Mouse (Mus musculus): ENCODE data around the gene Mis18a. TPM values are rescaled to one million over a fixed set of nuclear protein-coding genes. Genes with fewer than 3 reads are reported as not detected.

Gene Mis18a
- polyA plus RNA-seq, 1 experiment, result 20.3 TPM

- no peaks in the 10 kb centered on the region for H3K36me3 ChIP-seq (ENCODE audit: control insufficient read depth, insufficient read depth, low read length)
- no peak overlapping the region for H3K4me3 ChIP-seq (ENCODE audit: low read depth, low read length)
- 83% methylated on average over 15 of the region's 15 CpGs for WGBS
- H3K27ac ChIP-seq (ENCODE audit: insufficient read depth, low read depth, low read length), result no peak overlapping the region
- TF ChIP-seq POLR2A (IDR thresholded peaks at IDR 0.05; ENCODE audit: low read depth, low read length) (no peak), CTCF (IDR thresholded peaks at IDR 0.05; ENCODE audit: extremely low read depth, insufficient read length, insufficient replicate concordance, low read depth, low read length) (no peak)
- H3K4me1 ChIP-seq (ENCODE audit: control insufficient read depth, insufficient read depth, insufficient read length, low read length), result no peaks in the 10 kb centered on the region
- H3K27me3 ChIP-seq (ENCODE audit: control insufficient read depth, insufficient read depth, low read length), result no peaks in the 10 kb centered on the region
These were observed 34.4 kb downstream of the Mis18a start for GRCm38 (mm10) chr16:90692704-90693385.

- no peaks in the 10 kb centered on the region for H3K36me3 ChIP-seq (ENCODE audit: control insufficient read depth, insufficient read depth, low read length)
- no peak overlapping the region for H3K27ac ChIP-seq (ENCODE audit: insufficient read depth, low read depth, low read length)
- no peaks in the 10 kb centered on the region for H3K27me3 ChIP-seq (ENCODE audit: control insufficient read depth, insufficient read depth, low read length)
- TF ChIP-seq CTCF (IDR thresholded peaks at IDR 0.05; ENCODE audit: extremely low read depth, insufficient read length, insufficient replicate concordance, low read depth, low read length) (no peak), POLR2A (IDR thresholded peaks at IDR 0.05; ENCODE audit: low read depth, low read length) (no peak)
- WGBS, result 62% methylated on average over 12 of the region's 12 CpGs
- H3K4me3 ChIP-seq (ENCODE audit: low read depth, low read length), result no peak overlapping the region
- H3K4me1 ChIP-seq (ENCODE audit: control insufficient read depth, insufficient read depth, insufficient read length, low read length), result no peaks in the 10 kb centered on the region
These were observed 39.4 kb downstream of the Mis18a start for GRCm38 (mm10) chr16:90687687-90688263.

GRCm38 (mm10) chr16:90687011-90687410 is 40.2 kb downstream of the Mis18a start:
- no peaks in the 10 kb centered on the region for H3K4me1 ChIP-seq (ENCODE audit: control insufficient read depth, insufficient read depth, insufficient read length, low read length)
- TF ChIP-seq POLR2A (IDR thresholded peaks at IDR 0.05; ENCODE audit: low read depth, low read length) (no peak), CTCF (IDR thresholded peaks at IDR 0.05; ENCODE audit: extremely low read depth, insufficient read length, insufficient replicate concordance, low read depth, low read length) (no peak)
- WGBS, result 15% methylated on average over 5 of the region's 5 CpGs

GRCm38 (mm10) chr16:90684092-90684491 is 43.1 kb downstream of the Mis18a start:
- TF ChIP-seq POLR2A (IDR thresholded peaks at IDR 0.05; ENCODE audit: low read depth, low read length) (no peak), CTCF (IDR thresholded peaks at IDR 0.05; ENCODE audit: extremely low read depth, insufficient read length, insufficient replicate concordance, low read depth, low read length) (no peak)
- no peaks in the 10 kb centered on the region for H3K4me1 ChIP-seq (ENCODE audit: control insufficient read depth, insufficient read depth, insufficient read length, low read length)

More at GRCm38 (mm10) chr16:90687011-90687410, 40.2 kb downstream of the Mis18a start:
- H3K4me3 ChIP-seq (ENCODE audit: low read depth, low read length), result no peak overlapping the region
- no peak overlapping the region for H3K27ac ChIP-seq (ENCODE audit: insufficient read depth, low read depth, low read length)
- H3K36me3 ChIP-seq (ENCODE audit: control insufficient read depth, insufficient read depth, low read length), result no peaks in the 10 kb centered on the region
- H3K27me3 ChIP-seq (ENCODE audit: control insufficient read depth, insufficient read depth, low read length), result no peaks in the 10 kb centered on the region

GRCm38 (mm10) chr16:90679984-90680383 is 47.2 kb downstream of the Mis18a start:
- 86% methylated on average over 16 of the region's 16 CpGs for WGBS

More at GRCm38 (mm10) chr16:90684092-90684491, 43.1 kb downstream of the Mis18a start:
- 78% methylated on average over 5 of the region's 5 CpGs for WGBS
- H3K27ac ChIP-seq (ENCODE audit: insufficient read depth, low read depth, low read length), result no peak overlapping the region
- no peaks in the 10 kb centered on the region for H3K27me3 ChIP-seq (ENCODE audit: control insufficient read depth, insufficient read depth, low read length)
- H3K4me3 ChIP-seq (ENCODE audit: low read depth, low read length), result no peak overlapping the region
- no peaks in the 10 kb centered on the region for H3K36me3 ChIP-seq (ENCODE audit: control insufficient read depth, insufficient read depth, low read length)

GRCm38 (mm10) chr16:90678820-90679219 is 48.4 kb downstream of the Mis18a start:
- no peak overlapping the region for H3K27ac ChIP-seq (ENCODE audit: insufficient read depth, low read depth, low read length)
- H3K4me3 ChIP-seq (ENCODE audit: low read depth, low read length), result no peak overlapping the region
- H3K27me3 ChIP-seq (ENCODE audit: control insufficient read depth, insufficient read depth, low read length), result no peaks in the 10 kb centered on the region
- no peaks in the 10 kb centered on the region for H3K4me1 ChIP-seq (ENCODE audit: control insufficient read depth, insufficient read depth, insufficient read length, low read length)
- 92% methylated on average over 3 of the region's 3 CpGs for WGBS
- TF ChIP-seq POLR2A (IDR thresholded peaks at IDR 0.05; ENCODE audit: low read depth, low read length) (no peak), CTCF (IDR thresholded peaks at IDR 0.05; ENCODE audit: extremely low read depth, insufficient read length, insufficient replicate concordance, low read depth, low read length) (no peak)
- H3K36me3 ChIP-seq (ENCODE audit: control insufficient read depth, insufficient read depth, low read length), result no peaks in the 10 kb centered on the region

More at GRCm38 (mm10) chr16:90679984-90680383, 47.2 kb downstream of the Mis18a start:
- H3K36me3 ChIP-seq (ENCODE audit: control insufficient read depth, insufficient read depth, low read length), result no peaks in the 10 kb centered on the region
- H3K4me1 ChIP-seq (ENCODE audit: control insufficient read depth, insufficient read depth, insufficient read length, low read length), result no peaks in the 10 kb centered on the region
- no peak overlapping the region for H3K4me3 ChIP-seq (ENCODE audit: low read depth, low read length)
- H3K27me3 ChIP-seq (ENCODE audit: control insufficient read depth, insufficient read depth, low read length), result no peaks in the 10 kb centered on the region
- no peak overlapping the region for H3K27ac ChIP-seq (ENCODE audit: insufficient read depth, low read depth, low read length)
- no peak for TF ChIP-seq CTCF (IDR thresholded peaks at IDR 0.05; ENCODE audit: extremely low read depth, insufficient read length, insufficient replicate concordance, low read depth, low read length)
- TF ChIP-seq POLR2A (IDR thresholded peaks at IDR 0.05; ENCODE audit: low read depth, low read length), result no peak

GRCm38 (mm10) chr16:90676920-90677574 is 50.2 kb downstream of the Mis18a start:
- Histone ChIP-seq H3K4me1 (ENCODE audit: control insufficient read depth, insufficient read depth, insufficient read length, low read length) (no peaks in the 10 kb centered on the region), H3K36me3 (ENCODE audit: control insufficient read depth, insufficient read depth, low read length) (no peaks in the 10 kb centered on the region), H3K4me3 (ENCODE audit: low read depth, low read length) (no peak overlapping the region), H3K27ac (ENCODE audit: insufficient read depth, low read depth, low read length) (no peak overlapping the region), H3K27me3 (ENCODE audit: control insufficient read depth, insufficient read depth, low read length) (no peaks in the 10 kb centered on the region)
- TF ChIP-seq POLR2A (IDR thresholded peaks at IDR 0.05; ENCODE audit: low read depth, low read length), result no peak
- TF ChIP-seq CTCF (IDR thresholded peaks at IDR 0.05; ENCODE audit: extremely low read depth, insufficient read length, insufficient replicate concordance, low read depth, low read length), result no peak
- WGBS, result 68% methylated on average over 20 of the region's 20 CpGs

Data from small intestine, adult 2 months (tissue).